In the genomic region with DNA sequence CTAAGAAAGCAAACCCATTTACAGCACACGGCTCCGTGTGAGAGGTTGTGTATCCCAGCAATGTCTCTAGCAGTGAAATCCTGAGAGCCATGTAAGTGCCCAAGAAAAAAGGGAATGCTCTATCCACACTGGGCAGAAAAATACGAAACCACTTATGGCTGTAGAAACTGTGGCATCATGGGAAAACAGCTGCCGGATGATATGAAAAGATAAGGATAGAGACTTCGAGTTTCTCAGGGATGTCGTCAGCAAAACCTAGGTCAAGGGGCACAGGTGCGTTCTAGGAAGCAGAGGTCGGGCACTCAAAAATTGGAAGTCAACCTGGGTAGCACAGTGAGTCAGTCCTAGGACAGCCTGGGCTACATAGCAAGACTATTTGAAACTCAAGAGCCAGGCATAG, we compare ENCODE assay signal across 23 mouse cellular contexts. TPM values are rescaled to one million over a fixed set of nuclear protein-coding genes. Genes with fewer than 3 reads are reported as not detected.
DNase-seq lines count a peak whose midpoint lies in the region; ATAC-seq and TF ChIP-seq lines count a peak whose summit lies in the region.
"Had no signal": no experiment of that assay in that cellular context is flagged by ENCODE, and none has a peak within 500 bp of the region (broad histone marks: within the 10 kb centered on the region; RNA-seq: fewer than 3 reads in every experiment).

No protein-coding gene starts in this region.

- no peak for TF ChIP-seq POLR2A in spleen, adult 2 months (IDR thresholded peaks at IDR 0.05; ENCODE audit: low read depth, low read length)

- TF ChIP-seq EP300 in stomach, postnatal 0 days (optimal IDR thresholded peaks at IDR 0.05): no peak

- no peak for ATAC-seq in heart, embryonic 14.5 days (ENCODE audit: insufficient number of reproducible peaks, insufficient read depth, low FRiP score, low read depth)
- ATAC-seq in liver, embryonic 12.5 days: no peak
- ATAC-seq in stomach, postnatal 0 days (ENCODE audit: low FRiP score, low TSS enrichment): no peak

- H3K27ac ChIP-seq in heart, embryonic 14.5 days (replicated peaks in 1 of 2; ENCODE audit: control insufficient read depth in 1 of 2, insufficient read depth in 1 of 2, low read depth in 2 of 2, low read length in 2 of 2): peak overlapping the region; percentile 95 to 97
- H3K27ac ChIP-seq in spleen, adult 2 months (ENCODE audit: insufficient read depth, low read length): 0 out of 2 replicates have a peak overlapping the region, but pooled peaks have one; percentile 9
- H3K27ac ChIP-seq in liver, embryonic 12.5 days: peak overlapping the region; percentile 99
- 0 out of 2 replicates have a peak overlapping the region, but pooled peaks have one; percentile 20 for H3K27ac ChIP-seq in stomach, postnatal 0 days (replicated peaks)
- H3K27ac ChIP-seq: forebrain, embryonic 12.5 days; limb, embryonic 13.5 days had no signal

- no peak for TF ChIP-seq CTCF in spleen, adult 2 months (IDR thresholded peaks at IDR 0.05; ENCODE audit: extremely low read depth, insufficient read depth, insufficient read length, insufficient replicate concordance)
- no peak for TF ChIP-seq CTCF in stomach, postnatal 0 days (IDR thresholded peaks at IDR 0.05; ENCODE audit: low read depth)

- H3K36me3 ChIP-seq in heart, embryonic 14.5 days (ENCODE audit: control insufficient read depth, insufficient read depth, low read length): no peaks in the 10 kb centered on the region
- no peaks in the 10 kb centered on the region for H3K36me3 ChIP-seq in spleen, adult 2 months (ENCODE audit: control insufficient read depth, insufficient read depth, low read length)
- H3K36me3 ChIP-seq in liver, embryonic 12.5 days: peaks cover 4% of the 10 kb centered on the region
- H3K36me3 ChIP-seq in stomach, postnatal 0 days (ENCODE audit: control insufficient read depth, insufficient read depth, low read length): no peaks in the 10 kb centered on the region
- H3K36me3 ChIP-seq: forebrain, embryonic 12.5 days had no signal

- WGBS in heart, embryonic 14.5 days: 63% methylated on average over 8 of the region's 8 CpGs
- WGBS in spleen, adult 2 months: 83% methylated on average over 8 of the region's 8 CpGs
- 57% methylated on average over 8 of the region's 8 CpGs for WGBS in liver, embryonic 12.5 days (ENCODE audit: insufficient replicate concordance)
- WGBS in stomach, postnatal 0 days: 74% methylated on average over 8 of the region's 8 CpGs

- no peaks in the 10 kb centered on the region for H3K27me3 ChIP-seq in heart, embryonic 14.5 days (ENCODE audit: control insufficient read depth, insufficient read depth, low read length)
- no peaks in the 10 kb centered on the region for H3K27me3 ChIP-seq in spleen, adult 2 months (ENCODE audit: control insufficient read depth, insufficient read depth, low read length)
- H3K27me3 ChIP-seq in liver, embryonic 12.5 days (replicated peaks): peaks cover 19% of the 10 kb centered on the region
- H3K27me3 ChIP-seq in stomach, postnatal 0 days (ENCODE audit: control insufficient read depth, insufficient read depth, low read length): no peaks in the 10 kb centered on the region

- no peaks in the 10 kb centered on the region for H3K9me3 ChIP-seq in heart, embryonic 14.5 days (ENCODE audit: control insufficient read depth, low read length)
- no peaks in the 10 kb centered on the region for H3K9me3 ChIP-seq in liver, embryonic 12.5 days (replicated peaks)
- no peaks in the 10 kb centered on the region for H3K9me3 ChIP-seq in stomach, postnatal 0 days (ENCODE audit: control insufficient read depth, low read length)
- H3K9me3 ChIP-seq: forebrain, embryonic 12.5 days; G1E; limb, embryonic 13.5 days had no signal

- peak overlapping the region; percentile 71 for H3K4me2 ChIP-seq in heart, embryonic 14.5 days (ENCODE audit: low read length)
- peak overlapping the region; percentile 96 for H3K4me2 ChIP-seq in liver, embryonic 12.5 days
- H3K4me2 ChIP-seq in stomach, postnatal 0 days (replicated peaks; ENCODE audit: low read depth): no peak overlapping the region

- no peak for DNase-seq in heart, adult 8-10 months (ENCODE audit: low spot score)
- no peak for DNase-seq in spleen, adult 2 months (ENCODE audit: low read depth in 1 of 2, low spot score in 2 of 2)
- DNase-seq in spleen, postnatal 10 days (ENCODE audit: low spot score in 2 of 2): no peak
- no peak for DNase-seq in stomach, postnatal 0 days (ENCODE audit: low spot score)
- no peak for DNase-seq in ovary, postnatal 36 days (ENCODE audit: low spot score)
- no peak for DNase-seq in embryo, embryonic 9.5 days (ENCODE audit: extremely low spot score)
- DNase-seq: cerebellum, postnatal 14 days; kidney, postnatal 4 days; spleen, adult 18-20 months; thymus, adult 2 months had no signal

- H3K4me3 ChIP-seq in heart, embryonic 14.5 days (ENCODE audit: control insufficient read depth in 1 of 2, insufficient read depth in 1 of 2, low read depth in 1 of 2, low read length in 2 of 2): no peak overlapping the region
- no peak overlapping the region for H3K4me3 ChIP-seq in spleen, adult 2 months (ENCODE audit: extremely low read depth, insufficient read depth, insufficient read length)
- H3K4me3 ChIP-seq in liver, embryonic 12.5 days: no peak overlapping the region
- H3K4me3 ChIP-seq in stomach, postnatal 0 days (ENCODE audit: low read depth, low read length): no peak overlapping the region
- H3K4me3 ChIP-seq: forebrain, embryonic 12.5 days; limb, embryonic 13.5 days had no signal

- no peak overlapping the region for H3K9ac ChIP-seq in heart, embryonic 14.5 days (ENCODE audit: low read length)
- peak overlapping the region; percentile 95 for H3K9ac ChIP-seq in liver, embryonic 12.5 days
- H3K9ac ChIP-seq in stomach, postnatal 0 days (ENCODE audit: low read length): no peak overlapping the region
- H3K9ac ChIP-seq: forebrain, embryonic 12.5 days; limb, embryonic 13.5 days had no signal

- peaks cover 41 to 54% of the 10 kb centered on the region in 2 experiments for H3K4me1 ChIP-seq in heart, embryonic 14.5 days (ENCODE audit: control insufficient read depth in 2 of 2, insufficient read depth in 2 of 2, low read length in 2 of 2)
- peaks cover 3% of the 10 kb centered on the region; the same call in 1 of the 2 replicates for H3K4me1 ChIP-seq in spleen, adult 2 months (ENCODE audit: control insufficient read depth, insufficient read depth, insufficient read length)
- H3K4me1 ChIP-seq in liver, embryonic 12.5 days: peaks cover 71% of the 10 kb centered on the region
- H3K4me1 ChIP-seq in stomach, postnatal 0 days (replicated peaks; ENCODE audit: control insufficient read depth, insufficient read depth): peaks cover 9% of the 10 kb centered on the region

RNA-seq across cellular contexts. Expression of gene Ormdl3, which starts 2.1 kb away (rescaled TPM):
- polyA plus RNA-seq in heart, embryonic 14.5 days (2014; fragmentation: Nextera tagmentation; extraction: Ambion mirVana): 9.4 and 11.3 TPM in 2 replicates
- 10 to 100 TPM; 39.7 to 46.4 (median 43.1) TPM for total RNA-seq in heart, adult 8-10 months (2022)
- polyA plus RNA-seq in spleen, adult 2 months (2012; rRNA removed): 37.4 and 42.9 TPM in 2 replicates
- 44.2 and 44.3 TPM in 2 replicates for polyA plus RNA-seq in liver, embryonic 12.5 days (2016; fragmentation: Nextera tagmentation; extraction: Ambion mirVana)
- 31.1 TPM in 2 replicates for polyA plus RNA-seq in stomach, postnatal 0 days (2015; fragmentation: Nextera tagmentation; extraction: Ambion mirVana)

RNA-seq across cellular contexts. Expression of gene Lrrc3c, which starts 8.8 kb away (rescaled TPM):
- not detected in 2 replicates for polyA plus RNA-seq in heart, embryonic 14.5 days (2014; fragmentation: Nextera tagmentation; extraction: Ambion mirVana)
- not detected for total RNA-seq in heart, adult 8-10 months (2022)
- not detected in 2 replicates for polyA plus RNA-seq in spleen, adult 2 months (2012; rRNA removed)
- polyA plus RNA-seq in liver, embryonic 12.5 days (2016; fragmentation: Nextera tagmentation; extraction: Ambion mirVana): not detected in 2 replicates
- polyA plus RNA-seq in stomach, postnatal 0 days (2015; fragmentation: Nextera tagmentation; extraction: Ambion mirVana): not detected in 2 replicates
- total RNA-seq: adrenal gland, postnatal 14 days; G1E; gastrocnemius, adult 18-20 months; left cerebral cortex, adult 18-20 months; megakaryocyte progenitor cell, adult 5-6 weeks had no signal
- polyA plus RNA-seq: embryonic facial prominence, embryonic 11.5 days; forebrain, embryonic 12.5 days; G1E; hindbrain, embryonic 11.5 days; intestine, embryonic 14.5 days; limb, embryonic 13.5 days; neural tube, embryonic 14.5 days; thymus, adult 2 months had no signal

RNA-seq across cellular contexts. Expression of gene Gm12355, which starts 36.2 kb away (rescaled TPM):
- polyA plus RNA-seq in heart, embryonic 14.5 days (2014; fragmentation: Nextera tagmentation; extraction: Ambion mirVana): 0.68 TPM in 1 of 2 replicates, not detected in the other
- 10 to 100 TPM in 1 of 4 experiments, 1 to 10 TPM in 3; 4.8 to 12.3 (median 7.9) TPM for total RNA-seq in heart, adult 8-10 months (2022)
- polyA plus RNA-seq in spleen, adult 2 months (2012; rRNA removed): not detected in 2 replicates
- polyA plus RNA-seq in liver, embryonic 12.5 days (2016; fragmentation: Nextera tagmentation; extraction: Ambion mirVana): 0.87 and 0.96 TPM in 2 replicates
- polyA plus RNA-seq in stomach, postnatal 0 days (2015; fragmentation: Nextera tagmentation; extraction: Ambion mirVana): 0.81 and 0.82 TPM in 2 replicates
- polyA plus RNA-seq: G1E; thymus, adult 2 months had no signal

RNA-seq across cellular contexts. Expression of gene Gsdma3, which starts 36.9 kb away (rescaled TPM):
- polyA plus RNA-seq in heart, embryonic 14.5 days (2014; fragmentation: Nextera tagmentation; extraction: Ambion mirVana): not detected in 2 replicates
- 1 to 10 TPM; 1.6 to 3.4 (median 2.8) TPM for total RNA-seq in heart, adult 8-10 months (2022)
- not detected in 2 replicates for polyA plus RNA-seq in spleen, adult 2 months (2012; rRNA removed)
- polyA plus RNA-seq in liver, embryonic 12.5 days (2016; fragmentation: Nextera tagmentation; extraction: Ambion mirVana): not detected in 2 replicates
- not detected in 2 replicates for polyA plus RNA-seq in stomach, postnatal 0 days (2015; fragmentation: Nextera tagmentation; extraction: Ambion mirVana)
- total RNA-seq: G1E; left cerebral cortex, adult 18-20 months; megakaryocyte progenitor cell, adult 5-6 weeks had no signal
- polyA plus RNA-seq: embryonic facial prominence, embryonic 11.5 days; forebrain, embryonic 12.5 days; G1E; hindbrain, embryonic 11.5 days; intestine, embryonic 14.5 days; limb, embryonic 13.5 days; neural tube, embryonic 14.5 days had no signal

RNA-seq across cellular contexts. Expression of gene Zpbp2, which starts 38.4 kb away (rescaled TPM):
- 0.16 and 0.47 TPM in 2 replicates for polyA plus RNA-seq in heart, embryonic 14.5 days (2014; fragmentation: Nextera tagmentation; extraction: Ambion mirVana)
- not detected for total RNA-seq in heart, adult 8-10 months (2022)
- 1.2 TPM in 2 replicates for polyA plus RNA-seq in spleen, adult 2 months (2012; rRNA removed)
- polyA plus RNA-seq in liver, embryonic 12.5 days (2016; fragmentation: Nextera tagmentation; extraction: Ambion mirVana): 0.46 and 0.55 TPM in 2 replicates
- polyA plus RNA-seq in stomach, postnatal 0 days (2015; fragmentation: Nextera tagmentation; extraction: Ambion mirVana): 0.10 and 0.16 TPM in 2 replicates
- total RNA-seq: adrenal gland, postnatal 14 days; gastrocnemius, adult 18-20 months; left cerebral cortex, adult 18-20 months had no signal
- polyA plus RNA-seq: forebrain, embryonic 12.5 days; hindbrain, embryonic 11.5 days; neural tube, embryonic 14.5 days had no signal

Comparison
In these comparisons a context has a peak if more than half of its experiments do, and no peak if none do; other contexts are left out.
1. H3K27ac ChIP-seq: peak in every context shown above with its lines; median percentile 99 in liver, embryonic 12.5 days; 96 in heart, embryonic 14.5 days; 20 in stomach, postnatal 0 days; 9 in spleen, adult 2 months.